Mouse (Mus musculus): ENCODE results near the gene Lif.

GRCm38 (mm10) chr11:4241180-4241579, 16.2 kb upstream of the Lif start:
- TF ChIP-seq GATA1 (IDR thresholded peaks at IDR 0.05; ENCODE audit: borderline replicate concordance, low read length), result no peak
- no peak for TF ChIP-seq CTCF (IDR thresholded peaks at IDR 0.05; ENCODE audit: low read depth, low read length)
- TF ChIP-seq POLR2AphosphoS5 (IDR thresholded peaks at IDR 0.05; ENCODE audit: insufficient replicate concordance, low read depth, low read length), result no peak
- no peak for TF ChIP-seq GATA2 (IDR thresholded peaks at IDR 0.05; ENCODE audit: borderline replicate concordance, low read depth, low read length)
